Mouse (Mus musculus) hindbrain, embryonic 10.5 days (tissue): ENCODE measurements around the gene Gm20458. TPM values are rescaled to one million over a fixed set of nuclear protein-coding genes. Genes with fewer than 3 reads are reported as not detected.

ENCODE experiments used
- DNase-seq: peaks from one replicate; pipeline ENCODE4 v3.0.0-alpha.2; 2017; ENCODE audit warnings: low spot score
- H3K27ac ChIP-seq: fragments of 300-500 bp; sonication (generic); 2 replicates; pipeline ENCODE4 v1.5.1; 2016; ENCODE audit warnings: mild to moderate bottlenecking, moderate library complexity
- H3K27me3 ChIP-seq: fragments of 300-500 bp; sonication (generic); 2 replicates; pipeline ENCODE4 v1.6.1; 2016; ENCODE audit warnings: mild to moderate bottlenecking; ENCODE audit not compliant: poor library complexity, insufficient read depth, severe bottlenecking
- H3K36me3 ChIP-seq: fragments of 300-500 bp; sonication (generic); 2 replicates; pipeline ENCODE4 v1.6.1; 2016; ENCODE audit warnings: mild to moderate bottlenecking, moderate library complexity
- H3K4me1 ChIP-seq: fragments of 300-500 bp; sonication (generic); replicated peaks from 2 replicates; pipeline ENCODE4 v1.6.1; 2016; ENCODE audit warnings: mild to moderate bottlenecking
- H3K4me3 ChIP-seq: fragments of 300-500 bp; sonication (generic); 2 replicates; pipeline ENCODE4 v1.5.1; 2016; ENCODE audit warnings: mild to moderate bottlenecking, moderate library complexity
- H3K9me3 ChIP-seq: fragments of 300-500 bp; sonication (generic); 2 replicates; pipeline ENCODE4 v1.6.1; 2016; ENCODE audit warnings: mild to moderate bottlenecking, moderate library complexity
- WGBS: fragments of 180-500 bp; shearing (Covaris S2); methylation state at CpG from one replicate; pipeline ENCODE4 v1.1.7; 2016; 5-methylcytosine and 5-hydroxymethylcytosine counted together
- polyA plus RNA-seq: library from polyadenylated mRNA; unstranded; fragments of >200 nt; fragmentation: Nextera tagmentation; extraction: Ambion mirVana; gene quantifications from 2 replicates; pipeline ENCODE4 v1.2.1, GENCODE M21; 2016

The Gm20458 gene
- polyA plus RNA-seq, 1 experiment from 2014 or later: 4.4 TPM

DNA sequence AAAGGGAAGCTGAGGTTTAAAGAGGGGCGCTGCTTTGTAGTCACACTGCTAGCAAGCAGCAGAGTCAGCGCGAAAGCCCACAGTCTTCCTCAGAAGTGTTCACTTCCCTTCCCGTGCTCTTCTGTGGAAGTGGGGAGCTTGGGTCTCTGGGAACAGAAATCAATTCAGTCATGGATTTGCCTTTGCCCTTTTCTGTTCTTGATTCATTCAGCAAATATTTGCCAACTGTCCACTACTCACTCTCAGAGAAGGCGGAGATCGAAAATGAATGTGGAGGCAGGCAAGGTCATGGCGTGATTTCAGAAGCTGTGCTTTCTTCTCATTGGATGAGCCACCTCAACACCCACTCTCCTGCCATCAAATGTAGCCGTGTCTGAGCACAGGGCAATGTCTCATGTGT is 2.2 kb upstream of the Gm20458 start:
- no peak for DNase-seq
- 89% methylated on average over 8 of the region's 8 CpGs for WGBS

DNA sequence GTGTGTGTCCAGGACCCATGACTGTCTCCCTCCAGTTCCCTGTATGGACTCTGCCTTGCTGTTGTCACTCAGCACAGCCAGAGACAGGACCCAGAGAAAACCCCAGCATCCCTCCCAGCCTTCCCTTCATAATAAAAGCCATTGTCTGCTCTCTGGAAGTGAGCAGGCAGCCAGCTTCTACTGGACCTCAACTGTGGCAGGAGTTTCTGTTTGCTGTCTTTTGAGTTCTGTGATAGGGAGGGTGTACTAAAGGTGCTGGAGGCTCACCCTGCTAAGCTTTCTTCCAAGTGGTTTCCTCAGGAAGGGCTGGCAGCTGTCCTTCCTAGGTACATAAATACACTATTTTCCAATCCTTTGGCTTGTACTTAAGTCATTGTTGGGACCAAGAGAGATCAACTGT is 4.4 kb downstream of the Gm20458 start:
- H3K27ac ChIP-seq: no peak overlapping the region
- H3K36me3 ChIP-seq: peaks cover 47% of the 10 kb centered on the region
- H3K9me3 ChIP-seq: no peaks in the 10 kb centered on the region
- peaks cover 22% of the 10 kb centered on the region for H3K4me1 ChIP-seq
- no peak overlapping the region for H3K4me3 ChIP-seq
- no peak for DNase-seq
- H3K27me3 ChIP-seq: no peaks in the 10 kb centered on the region

More for the DNA sequence above, 2.2 kb upstream of the Gm20458 start:
- Histone ChIP-seq H3K27me3 (no peaks in the 10 kb centered on the region), H3K4me1 (peaks cover 44% of the 10 kb centered on the region), H3K36me3 (peaks cover 5% of the 10 kb centered on the region), H3K27ac (no peak overlapping the region), H3K9me3 (no peaks in the 10 kb centered on the region), H3K4me3 (no peak overlapping the region)

DNA sequence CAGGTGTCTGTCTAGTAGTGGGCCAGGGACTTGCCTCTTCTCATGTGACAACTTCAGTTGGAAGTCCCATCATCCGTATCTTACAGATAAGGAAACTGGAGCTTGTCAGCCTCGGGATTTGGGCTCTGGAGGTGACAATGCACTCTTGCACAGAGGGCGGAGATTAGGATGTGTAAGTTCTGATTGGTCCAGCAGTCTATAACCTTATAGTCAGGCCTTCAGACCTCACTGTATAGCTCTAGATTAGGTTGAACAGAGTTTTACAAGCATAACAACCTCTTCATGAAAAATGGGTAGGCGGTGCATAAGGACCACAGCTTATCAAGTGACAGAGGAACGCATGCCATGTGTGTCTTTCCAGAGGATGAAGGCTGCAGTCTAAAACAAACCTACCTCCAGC is 6.0 kb downstream of the Gm20458 start:
- no peak overlapping the region for H3K27ac ChIP-seq
- DNase-seq: no peak
- no peak overlapping the region for H3K4me3 ChIP-seq
- H3K4me1 ChIP-seq: peaks cover 14% of the 10 kb centered on the region
- peaks cover 51% of the 10 kb centered on the region for H3K36me3 ChIP-seq
- no peaks in the 10 kb centered on the region for H3K9me3 ChIP-seq
- H3K27me3 ChIP-seq: no peaks in the 10 kb centered on the region
- 86% methylated on average over 5 of the region's 5 CpGs for WGBS

- Histone ChIP-seq H3K36me3 (peaks cover 42% of the 10 kb centered on the region), H3K4me1 (no peaks in the 10 kb centered on the region), H3K27ac (no peak overlapping the region), H3K9me3 (no peaks in the 10 kb centered on the region), H3K4me3 (no peak overlapping the region), H3K27me3 (no peaks in the 10 kb centered on the region)
- peak; percentile 52 for DNase-seq
- WGBS: 30% methylated on average over 10 of the region's 10 CpGs
Measured at GRCm38 (mm10) chr2:164470254-164470653, 9.5 kb downstream of the Gm20458 start.

DNA sequence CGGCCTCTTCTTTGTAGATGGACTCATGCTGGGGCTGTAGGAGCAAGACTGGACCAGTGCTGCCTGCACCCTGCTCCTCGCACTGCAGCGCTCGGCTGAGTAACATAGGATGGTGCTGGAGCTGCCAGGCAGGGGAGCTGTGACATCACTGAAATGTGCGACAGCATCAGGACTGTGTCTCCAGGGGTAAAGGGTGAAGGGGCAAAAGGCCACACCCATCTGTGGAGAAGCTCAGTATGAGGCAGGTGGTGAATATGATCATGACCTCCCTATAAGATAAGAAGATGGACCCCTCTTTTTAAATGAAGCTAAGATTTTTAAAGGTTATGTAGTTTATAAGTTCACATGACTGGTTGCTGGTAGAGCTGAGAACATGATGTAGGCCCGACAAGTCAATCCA is 12.9 kb downstream of the Gm20458 start, which contains the start of gene Trp53tg5:
Gene Trp53tg5 (minus strand): TSS at position 101 of the 400 bp plus-strand sequence.
- Histone ChIP-seq H3K36me3 (peaks cover 30% of the 10 kb centered on the region), H3K27ac (no peak within 1 kb of the TSS), H3K4me3 (no peak within 1 kb of the TSS), H3K4me1 (no peaks in the 10 kb centered on the region), H3K27me3 (no peaks in the 10 kb centered on the region), H3K9me3 (no peaks in the 10 kb centered on the region)
- no peak for DNase-seq
- WGBS: 86% methylated on average over 6 of the region's 6 CpGs

- H3K27me3 ChIP-seq: peaks cover 57% of the 10 kb centered on the region
- WGBS: 2% methylated on average over 26 of the region's 26 CpGs
Measured at GRCm38 (mm10) chr2:164485681-164486257, 25.0 kb downstream of the Gm20458 start, which contains the start of gene Dbndd2. Dbndd2 (plus strand) TSS chr2:164486106.

GRCm38 (mm10) chr2:164486258-164487114 is 25.7 kb downstream of the Gm20458 start:
- Histone ChIP-seq H3K27ac (peak overlapping the region; percentile 84), H3K4me1 (peaks cover 25% of the 10 kb centered on the region), H3K4me3 (peak overlapping the region; percentile 87), H3K36me3 (peaks cover 7% of the 10 kb centered on the region), H3K27me3 (peaks cover 57% of the 10 kb centered on the region), H3K9me3 (no peaks in the 10 kb centered on the region)
- DNase-seq: peak; percentile 41
- WGBS: under 1% methylated on average over 88 of the region's 90 CpGs

More at GRCm38 (mm10) chr2:164485681-164486257, 25.0 kb downstream of the Gm20458 start, which contains the start of gene Dbndd2:
- H3K36me3 ChIP-seq: peaks cover 7% of the 10 kb centered on the region
- H3K27ac ChIP-seq: peak within 1 kb of the TSS; percentile 84
- no peaks in the 10 kb centered on the region for H3K9me3 ChIP-seq
- peaks cover 25% of the 10 kb centered on the region for H3K4me1 ChIP-seq
- peak; percentile 32 for DNase-seq
- H3K4me3 ChIP-seq: peak within 1 kb of the TSS; percentile 87

DNA sequence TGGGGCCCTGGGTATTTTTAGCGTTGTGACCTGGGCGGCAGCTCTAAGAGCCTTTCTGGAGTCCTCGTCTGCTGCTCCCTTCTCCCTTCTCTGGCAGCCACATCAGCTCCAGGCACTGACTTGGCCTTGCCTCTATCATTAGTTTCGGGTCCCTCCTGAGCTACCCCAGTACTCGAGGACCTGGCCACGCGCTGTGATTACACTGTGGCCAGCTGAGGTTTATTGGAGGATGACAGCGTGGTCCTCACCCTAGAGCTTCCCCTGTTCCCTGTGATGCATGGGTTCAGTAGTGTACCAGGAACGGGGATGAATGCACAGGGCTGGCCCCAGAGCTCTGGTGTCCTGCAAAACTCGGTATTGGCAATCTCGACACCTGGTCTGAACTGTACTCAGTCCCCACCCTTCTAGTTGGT is 26.4 kb downstream of the Gm20458 start:
- Histone ChIP-seq H3K27me3 (peaks cover 57% of the 10 kb centered on the region), H3K4me1 (peaks cover 25% of the 10 kb centered on the region), H3K36me3 (peaks cover 7% of the 10 kb centered on the region), H3K27ac (peak overlapping the region; percentile 84), H3K4me3 (peak overlapping the region; percentile 87), H3K9me3 (no peaks in the 10 kb centered on the region)
- no peak for DNase-seq
- WGBS: 14% methylated on average over 11 of the region's 11 CpGs

GRCm38 (mm10) chr2:164487812-164488211 is 27.0 kb downstream of the Gm20458 start:
- Histone ChIP-seq H3K4me3 (no peak overlapping the region), H3K9me3 (no peaks in the 10 kb centered on the region), H3K27me3 (peaks cover 57% of the 10 kb centered on the region), H3K27ac (no peak overlapping the region), H3K36me3 (peaks cover 7% of the 10 kb centered on the region), H3K4me1 (peaks cover 25% of the 10 kb centered on the region)
- no peak for DNase-seq
- WGBS: 60% methylated on average over 9 of the region's 9 CpGs

DNA sequence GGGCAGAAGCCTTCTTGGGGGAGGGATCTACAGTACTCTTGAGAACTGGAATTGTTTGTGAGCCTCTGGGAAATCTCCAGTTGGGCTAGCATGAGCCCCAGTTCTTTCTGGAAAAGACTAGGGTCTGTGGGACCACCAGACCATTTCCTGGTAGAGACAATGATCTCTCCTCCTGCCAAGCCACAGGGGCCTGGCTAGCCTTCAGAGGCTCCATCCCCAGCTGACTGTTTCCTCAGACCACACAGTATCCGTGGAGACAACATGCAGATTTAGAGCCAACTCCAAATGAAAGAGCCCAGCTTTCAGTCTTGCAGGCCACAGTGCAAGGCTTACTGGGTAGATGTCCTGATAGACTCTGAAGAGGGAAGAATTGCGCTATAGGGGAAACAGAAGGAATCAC is 33.4 kb downstream of the Gm20458 start:
- 47% methylated on average over 2 of the region's 2 CpGs for WGBS

GRCm38 (mm10) chr2:164496331-164496730 is 35.6 kb downstream of the Gm20458 start:
- WGBS: 70% methylated on average over 1 of the region's 1 CpGs
- DNase-seq: no peak
- H3K9me3 ChIP-seq: no peaks in the 10 kb centered on the region
- no peak overlapping the region for H3K27ac ChIP-seq
- H3K4me1 ChIP-seq: peaks cover 21% of the 10 kb centered on the region
- peak overlapping the region; percentile 90; the same call in 1 of the 2 replicates for H3K4me3 ChIP-seq
- no peaks in the 10 kb centered on the region for H3K27me3 ChIP-seq
- H3K36me3 ChIP-seq: peaks cover 22% of the 10 kb centered on the region

More for the DNA sequence above, 33.4 kb downstream of the Gm20458 start:
- Histone ChIP-seq H3K36me3 (peaks cover 7% of the 10 kb centered on the region), H3K27ac (no peak overlapping the region), H3K9me3 (no peaks in the 10 kb centered on the region), H3K4me3 (no peak overlapping the region), H3K4me1 (peaks cover 21% of the 10 kb centered on the region), H3K27me3 (peaks cover 5% of the 10 kb centered on the region)
- no peak for DNase-seq

GRCm38 (mm10) chr2:164496847-164497690 is 36.3 kb downstream of the Gm20458 start, which contains the start of gene Pigt:
Pigt (plus strand) TSS chr2:164497520.
- peaks cover 21% of the 10 kb centered on the region for H3K4me1 ChIP-seq
- H3K4me3 ChIP-seq: peak within 1 kb of the TSS; percentile 90
- H3K36me3 ChIP-seq: peaks cover 30% of the 10 kb centered on the region
- no peaks in the 10 kb centered on the region for H3K27me3 ChIP-seq
- DNase-seq: peak; percentile 90
- WGBS: 4% methylated on average over 43 of the region's 43 CpGs
- H3K27ac ChIP-seq: peak within 1 kb of the TSS; percentile 88
- H3K9me3 ChIP-seq: no peaks in the 10 kb centered on the region
